Mouse (Mus musculus) heart, adult 18-20 months (tissue): ENCODE data around the gene Jsrp1. TPM values are rescaled to one million over a fixed set of nuclear protein-coding genes. Genes with fewer than 3 reads are reported as not detected.

Experiments
- microRNA-seq, 2 experiments: library from miRNA; unstranded; fragments of <30 nt; microRNA quantifications; one replicate each; pipeline ENCODE4 v1.2.0; 2022
- total RNA-seq, 2 experiments: library from RNA; stranded (reverse); gene quantifications; 2 replicates each; pipeline ENCODE4 v1.2.3; 2021

Gene Jsrp1
- total RNA-seq, 2 experiments from 2014 or later, result 0.41 to 0.69 TPM

Small RNA genes lying within 50 kb of the gene (microRNA-seq; reads per million reads assigned to microRNA genes)
- gene Mir1982, result 1.1 to 4.6 reads per million in 2 experiments

Other genes with a start within 250 kb of the Jsrp1 start
- gene Klf16, start 236.2 kb downstream of the Jsrp1 start, total RNA-seq, result 1 to 10 TPM; 5.2 to 5.5 TPM
- gene Abhd17a, start 223.2 kb downstream of the Jsrp1 start, total RNA-seq, result 10 to 100 TPM; 40.6 to 44.8 TPM
- gene Scamp4, start 210.6 kb downstream of the Jsrp1 start, total RNA-seq, result 10 to 100 TPM; 20.1 to 22.2 TPM
- 1 to 10 TPM; 1.1 to 1.5 TPM for gene Adat3, start 210.6 kb downstream of the Jsrp1 start, total RNA-seq
- gene Gm49322, start 207.5 kb downstream of the Jsrp1 start, total RNA-seq, result under 1 TPM; 0.15 to 0.46 TPM
- 100 to 1,000 TPM; 121 to 132 TPM for gene Csnk1g2, start 190.7 kb downstream of the Jsrp1 start, total RNA-seq
- 10 to 100 TPM; 43.2 to 46.1 TPM for gene Btbd2, start 156.4 kb downstream of the Jsrp1 start, total RNA-seq
- 100 to 1,000 TPM; 185 to 204 TPM for gene Mknk2, start 135.4 kb downstream of the Jsrp1 start, total RNA-seq
- gene Mob3a, start 111.5 kb downstream of the Jsrp1 start, total RNA-seq, result 1 to 10 TPM; 7.5 to 8.0 TPM
- 1 to 10 TPM; 2.5 to 2.6 TPM for gene Izumo4, start 111.3 kb downstream of the Jsrp1 start, total RNA-seq
- 10 to 100 TPM; 42.3 to 45.0 TPM for gene Ap3d1, start 71.2 kb downstream of the Jsrp1 start, total RNA-seq
- gene Dot1l, start 58.3 kb downstream of the Jsrp1 start, total RNA-seq, result 10 to 100 TPM; 11.7 to 14.3 TPM
- gene Sf3a2, start 15.3 kb downstream of the Jsrp1 start, total RNA-seq, result 10 to 100 TPM; 28.6 to 28.7 TPM
- gene Plekhj1, start 14.9 kb downstream of the Jsrp1 start, total RNA-seq, result 10 to 100 TPM; 30.7 to 32.4 TPM
- gene Amh, start 8.3 kb downstream of the Jsrp1 start, total RNA-seq, result under 1 TPM in 1 of 2 experiments, not detected in 1; 0.33 TPM
- gene Oaz1, start 13.2 kb upstream of the Jsrp1 start, total RNA-seq, result 100 to 1,000 TPM; 897 to 934 TPM
- 10 to 100 TPM; 13.5 to 16.6 TPM for gene Lingo3, start 30.5 kb upstream of the Jsrp1 start, total RNA-seq
- 10 to 100 TPM; 23.5 to 27.8 TPM for gene Lsm7, start 41.7 kb upstream of the Jsrp1 start, total RNA-seq
- 10 to 100 TPM; 11.9 to 15.9 TPM for gene Sppl2b, start 41.8 kb upstream of the Jsrp1 start, total RNA-seq
- gene Tmprss9, start 58.4 kb upstream of the Jsrp1 start, total RNA-seq, result not detected
- gene Timm13, start 87.5 kb upstream of the Jsrp1 start, total RNA-seq, result 100 to 1,000 TPM; 125 to 144 TPM
- gene Lmnb2, start 104.7 kb upstream of the Jsrp1 start, total RNA-seq, result 1 to 10 TPM; 4.7 to 5.8 TPM
- 10 to 100 TPM; 14.9 to 19.0 TPM for gene Gadd45b, start 116.6 kb upstream of the Jsrp1 start, total RNA-seq
- gene Gng7, start 201.4 kb upstream of the Jsrp1 start, total RNA-seq, result 1 to 10 TPM in 1 of 2 experiments, under 1 TPM in 1; 0.82 to 1.3 TPM
- not detected for gene Diras1, start 212.2 kb upstream of the Jsrp1 start, total RNA-seq
- 10 to 100 TPM; 12.8 to 14.2 TPM for gene Slc39a3, start 223.9 kb upstream of the Jsrp1 start, total RNA-seq
- 100 to 1,000 TPM in 1 of 2 experiments, 10 to 100 TPM in 1; 99.5 to 102 TPM for gene Sgta, start 246.7 kb upstream of the Jsrp1 start, total RNA-seq